Mouse (Mus musculus): ENCODE measurements at regions not wholly inside any gene's neighbourhood (a gene's known extent, or its start where the extent isn't known, plus 50 kb on each side); places are given as distances from the start of the nearest gene placed in this dataset.
A peak's percentile ranks its signal among the peaks of the same experiment; 100 is the strongest.

DNA sequence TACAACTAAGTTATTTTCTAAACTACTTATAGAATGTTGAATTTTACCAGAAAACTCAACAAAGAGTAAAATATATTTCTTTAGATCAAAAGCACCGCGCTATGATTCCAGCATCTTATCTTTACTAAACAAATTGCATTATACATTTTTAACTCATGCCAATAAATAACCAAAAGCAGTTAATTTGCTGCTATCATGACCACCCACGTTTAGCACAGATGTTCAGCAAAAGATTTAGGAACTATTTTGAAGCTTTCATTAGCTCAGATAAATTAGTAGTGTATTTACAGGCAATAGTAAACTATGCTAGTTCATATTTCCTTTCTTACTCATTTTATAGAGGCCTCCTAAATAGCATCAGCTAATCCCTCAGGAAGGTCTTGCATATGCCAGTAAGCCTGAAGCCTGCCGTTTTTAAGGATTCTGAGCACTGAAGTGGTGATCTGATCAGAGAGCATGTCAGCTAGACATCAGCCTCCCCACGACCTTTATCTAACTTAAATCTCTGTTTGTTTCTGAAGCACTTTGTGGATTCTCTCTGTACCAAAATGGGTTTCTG lies 176.3 kb upstream of the Itga4 start (continued):
- TF ChIP-seq MEF2A (IDR thresholded peaks at IDR 0.05; ENCODE audit: extremely low read depth, insufficient replicate concordance, low read depth, low read length, poor library complexity, severe bottlenecking): peak; percentile 75; the same call in 1 of the 2 replicates
- TF ChIP-seq ETS1 (IDR thresholded peaks at IDR 0.05; ENCODE audit: low read depth, low read length): peak; percentile 84
- no peak for TF ChIP-seq JUND (IDR thresholded peaks at IDR 0.05; ENCODE audit: low read depth, low read length)
- no peak for TF ChIP-seq TBP (IDR thresholded peaks at IDR 0.05; ENCODE audit: low read depth, low read length)

- H3K27ac ChIP-seq (ENCODE audit: control insufficient read depth, low read depth, low read length): no peak overlapping the region
- no peak overlapping the region for H3K4me3 ChIP-seq (ENCODE audit: control insufficient read depth in 1 of 2, insufficient read depth in 1 of 2, low read depth in 2 of 2, low read length in 2 of 2)
- no peak for TF ChIP-seq USF1 (IDR thresholded peaks at IDR 0.05; ENCODE audit: low read depth, low read length)
- peak; percentile 52 for TF ChIP-seq GATA1 (IDR thresholded peaks at IDR 0.05; ENCODE audit: low read depth, low read length)
- peak; percentile 29; the same call in 1 of the 2 replicates for TF ChIP-seq MAX (IDR thresholded peaks at IDR 0.05; ENCODE audit: low read length)
- no peaks in the 10 kb centered on the region for H3K79me2 ChIP-seq (ENCODE audit: control insufficient read depth, insufficient read depth, low read length, poor library complexity)
- no peak overlapping the region for H3K9ac ChIP-seq (ENCODE audit: control insufficient read depth, low read depth, low read length, poor library complexity, severe bottlenecking)
- DNase-seq (ENCODE audit: low read depth, low spot score): peak; percentile 25
- no peaks in the 10 kb centered on the region for H3K27me3 ChIP-seq (ENCODE audit: control insufficient read depth in 1 of 2, insufficient read depth in 2 of 2, low read length in 2 of 2)
- H3K4me1 ChIP-seq (ENCODE audit: control insufficient read depth in 1 of 2, insufficient read depth in 2 of 2, low read length in 2 of 2): peaks cover 10 to 12% of the 10 kb centered on the region in 2 experiments
- peaks cover 0 to 27% of the 10 kb centered on the region in 2 experiments; a peak in 2 of 4 replicates for H3K36me3 ChIP-seq (ENCODE audit: control insufficient read depth in 1 of 2, insufficient read depth in 2 of 2, low read length in 2 of 2)
- H3K9me3 ChIP-seq (replicated peaks; ENCODE audit: insufficient read depth, low read length): no peaks in the 10 kb centered on the region
Measured at GRCm38 (mm10) chr2:79081769-79082168, 173.5 kb upstream of the Itga4 start.

GRCm38 (mm10) chr2:79086280-79086679 lies 168.9 kb upstream of the Itga4 start:
- no peak overlapping the region for H3K4me3 ChIP-seq (ENCODE audit: control insufficient read depth in 1 of 2, insufficient read depth in 1 of 2, low read depth in 2 of 2, low read length in 2 of 2)
- no peak for DNase-seq (ENCODE audit: low read depth, low spot score)
- H3K4me1 ChIP-seq (ENCODE audit: control insufficient read depth in 1 of 2, insufficient read depth in 2 of 2, low read length in 2 of 2): peaks cover 1 to 3% of the 10 kb centered on the region in 2 experiments; a peak in 3 of 4 replicates

More at GRCm38 (mm10) chr2:79086280-79086679, 168.9 kb upstream of the Itga4 start:
- Histone ChIP-seq H3K36me3 (ENCODE audit: control insufficient read depth in 1 of 2, insufficient read depth in 2 of 2, low read length in 2 of 2) (peaks cover 0 to 14% of the 10 kb centered on the region in 2 experiments; a peak in 2 of 4 replicates), H3K27ac (ENCODE audit: control insufficient read depth, low read depth, low read length) (no peak overlapping the region), H3K79me2 (ENCODE audit: control insufficient read depth, insufficient read depth, low read length, poor library complexity) (no peaks in the 10 kb centered on the region), H3K9ac (ENCODE audit: control insufficient read depth, low read depth, low read length, poor library complexity, severe bottlenecking) (no peak overlapping the region), H3K9me3 (replicated peaks; ENCODE audit: insufficient read depth, low read length) (no peaks in the 10 kb centered on the region), H3K27me3 (ENCODE audit: control insufficient read depth in 1 of 2, insufficient read depth in 2 of 2, low read length in 2 of 2) (no peaks in the 10 kb centered on the region)
- TF ChIP-seq GATA1 (IDR thresholded peaks at IDR 0.05; ENCODE audit: low read depth, low read length) (no peak), USF2 (IDR thresholded peaks at IDR 0.05; ENCODE audit: borderline replicate concordance in 1 of 2, insufficient read depth in 1 of 2, low read depth in 1 of 2, low read length in 2 of 2) (no peak), USF1 (IDR thresholded peaks at IDR 0.05; ENCODE audit: low read depth, low read length) (no peak), MAZ (IDR thresholded peaks at IDR 0.05; ENCODE audit: low read depth, low read length) (no peak), POLR2AphosphoS5 (IDR thresholded peaks at IDR 0.05; ENCODE audit: borderline replicate concordance, low read depth, low read length) (no peak), GABPA (IDR thresholded peaks at IDR 0.05; ENCODE audit: low read depth, low read length) (no peak), HCFC1 (IDR thresholded peaks at IDR 0.05; ENCODE audit: low read depth, low read length) (no peak), MAX (IDR thresholded peaks at IDR 0.05; ENCODE audit: low read length) (no peak), ZKSCAN1 (IDR thresholded peaks at IDR 0.05; ENCODE audit: low read depth, low read length) (no peak), MEF2A (IDR thresholded peaks at IDR 0.05; ENCODE audit: extremely low read depth, insufficient replicate concordance, low read depth, low read length, poor library complexity, severe bottlenecking) (no peak), RCOR1 (IDR thresholded peaks at IDR 0.05; ENCODE audit: low read depth, low read length) (no peak)

All from MEL (cell line).